Mouse (Mus musculus) liver, embryonic 15.5 days (tissue): Measurements from ENCODE around the gene Rsl1d1. TPM values are rescaled to one million over a fixed set of nuclear protein-coding genes. Genes with fewer than 3 reads are reported as not detected.
A peak's percentile ranks its signal among the peaks of the same experiment; 100 is the strongest.

Experiments
- ATAC-seq: fragments of 200-750 bp; cut with Nextera tagmentation; 2 replicates; pipeline ENCODE4 v1.8.0; 2017; ENCODE audit warnings: moderate number of reproducible peaks, mild to moderate bottlenecking, moderate library complexity; ENCODE audit not compliant: insufficient read depth
- H3K27ac ChIP-seq: fragments of 300-500 bp; sonication (generic); replicated peaks from 2 replicates; pipeline ENCODE4 v1.5.1; 2015; ENCODE audit warnings: mild to moderate bottlenecking, inconsistent platforms
- H3K27me3 ChIP-seq: fragments of 300-500 bp; sonication (generic); 2 replicates; pipeline ENCODE4 v1.6.1; 2015; ENCODE audit warnings: mild to moderate bottlenecking, inconsistent platforms
- H3K36me3 ChIP-seq: fragments of 300-500 bp; sonication (generic); replicated peaks from 2 replicates; pipeline ENCODE4 v1.6.1; 2015; ENCODE audit warnings: moderate library complexity, mild to moderate bottlenecking, inconsistent platforms
- H3K4me1 ChIP-seq: fragments of 300-500 bp; sonication (generic); replicated peaks from 2 replicates; pipeline ENCODE4 v1.6.1; 2015; ENCODE audit warnings: inconsistent platforms
- H3K4me2 ChIP-seq: fragments of 300-500 bp; sonication (generic); 2 replicates; pipeline ENCODE4 v1.6.1; 2015; ENCODE audit warnings: moderate library complexity, mild to moderate bottlenecking, inconsistent platforms
- H3K4me3 ChIP-seq: fragments of 300-500 bp; sonication (generic); replicated peaks from 2 replicates; pipeline ENCODE4 v1.5.1; 2015; ENCODE audit warnings: mild to moderate bottlenecking, inconsistent platforms
- H3K9ac ChIP-seq: fragments of 300-500 bp; sonication (generic); 2 replicates; pipeline ENCODE4 v1.6.1; 2015; ENCODE audit warnings: moderate library complexity, mild to moderate bottlenecking, inconsistent platforms
- H3K9me3 ChIP-seq: fragments of 300-500 bp; sonication (generic); replicated peaks from 2 replicates; pipeline ENCODE4 v1.6.1; 2016; ENCODE audit warnings: inconsistent platforms
- WGBS: fragments of 180-500 bp; shearing (Covaris S2); methylation state at CpG from one replicate; pipeline ENCODE4 v1.1.7; 2015; ENCODE audit warnings: mixed read lengths; ENCODE audit not compliant: insufficient replicate concordance; 5-methylcytosine and 5-hydroxymethylcytosine counted together
- polyA plus RNA-seq: library from polyadenylated mRNA; unstranded; fragments of >200 nt; fragmentation: Nextera tagmentation; extraction: Ambion mirVana; gene quantifications from 2 replicates; pipeline ENCODE4 v1.2.1, GENCODE M21; 2015

Rsl1d1 gene
- polyA plus RNA-seq, 1 experiment from 2014 or later, result 84.3 TPM

DNA sequence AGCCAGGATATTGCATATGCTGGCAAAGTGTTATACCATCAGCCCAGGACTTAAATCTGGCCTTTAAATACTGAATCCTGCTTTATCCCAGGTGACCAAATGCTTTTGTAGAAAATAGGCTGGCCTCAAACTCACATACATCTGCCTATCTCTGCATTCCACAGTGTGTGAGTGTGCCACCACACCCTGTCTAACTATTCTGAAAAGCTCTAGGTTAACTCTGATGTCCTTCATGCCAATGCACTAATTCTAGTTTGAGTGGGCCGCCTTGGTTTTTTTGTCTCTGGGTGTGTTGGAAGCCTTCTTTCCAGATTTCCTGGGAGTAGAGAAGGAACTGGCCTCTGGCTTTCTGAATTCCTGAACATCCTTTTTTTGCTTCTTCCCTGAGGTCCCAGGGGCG, 9.9 kb downstream of the Rsl1d1 start:
- peaks cover 1% of the 10 kb centered on the region for H3K4me1 ChIP-seq
- H3K27me3 ChIP-seq, result no peaks in the 10 kb centered on the region
- no peak for ATAC-seq
- H3K36me3 ChIP-seq, result peaks cover 61% of the 10 kb centered on the region
- no peak overlapping the region for H3K27ac ChIP-seq
- no peak overlapping the region for H3K9ac ChIP-seq
- 93% methylated on average over 2 of the region's 2 CpGs for WGBS
- no peaks in the 10 kb centered on the region for H3K9me3 ChIP-seq
- no peak overlapping the region for H3K4me2 ChIP-seq
- H3K4me3 ChIP-seq, result no peak overlapping the region

DNA sequence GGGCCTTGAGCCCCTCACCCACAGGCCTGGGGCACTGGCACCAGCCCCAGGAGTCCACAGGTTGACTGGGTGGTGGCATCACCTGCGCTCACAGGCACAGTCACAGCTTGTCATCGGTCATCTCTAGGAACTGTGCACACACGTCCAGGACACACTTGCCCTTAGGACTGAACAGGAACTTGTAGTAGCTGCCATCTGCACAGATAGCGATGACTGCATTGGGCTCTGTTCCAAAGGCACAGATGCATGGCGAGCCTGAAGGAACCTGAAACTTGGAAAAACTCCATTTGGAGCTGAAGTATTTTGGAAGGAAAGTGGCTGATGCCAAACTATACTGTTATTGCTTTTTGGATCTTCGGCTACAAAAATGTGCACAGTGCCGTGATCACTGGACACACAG, 13.0 kb downstream of the Rsl1d1 start:
- no peaks in the 10 kb centered on the region for H3K27me3 ChIP-seq
- no peak overlapping the region for H3K4me3 ChIP-seq
- no peak for ATAC-seq
- peaks cover 30% of the 10 kb centered on the region for H3K36me3 ChIP-seq
- no peak overlapping the region for H3K9ac ChIP-seq
- H3K4me2 ChIP-seq, result no peak overlapping the region
- WGBS, result 70% methylated on average over 7 of the region's 7 CpGs
- H3K9me3 ChIP-seq, result no peaks in the 10 kb centered on the region
- no peaks in the 10 kb centered on the region for H3K4me1 ChIP-seq
- no peak overlapping the region for H3K27ac ChIP-seq

DNA sequence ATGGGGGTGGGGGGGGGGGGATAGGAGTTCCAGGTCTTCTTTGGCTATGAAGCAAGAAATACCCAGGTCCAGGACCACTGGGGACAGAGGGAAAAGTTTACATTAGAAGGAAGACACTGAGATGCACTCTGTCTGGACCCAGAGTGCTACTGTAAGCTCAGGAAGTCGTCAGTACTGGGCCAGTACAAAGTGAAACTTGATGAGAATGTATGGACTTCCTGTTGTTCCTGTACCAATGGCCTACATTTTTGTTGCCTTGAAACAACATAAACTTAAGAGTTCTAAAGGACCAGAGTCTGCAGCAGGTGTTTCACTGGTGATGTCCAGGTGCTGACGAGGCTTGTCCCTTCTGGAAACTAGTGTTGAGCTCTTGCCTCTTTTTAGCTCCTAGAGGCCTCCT, 25.7 kb downstream of the Rsl1d1 start:
- no peak overlapping the region for H3K27ac ChIP-seq
- H3K4me2 ChIP-seq, result peak overlapping the region; percentile 80
- peak overlapping the region; percentile 79; the same call in 1 of the 2 replicates for H3K4me3 ChIP-seq
- WGBS, result 65% methylated on average over 2 of the region's 2 CpGs
- peaks cover 41% of the 10 kb centered on the region for H3K4me1 ChIP-seq
- peaks cover 5% of the 10 kb centered on the region; the same call in 1 of the 2 replicates for H3K36me3 ChIP-seq
- no peaks in the 10 kb centered on the region for H3K9me3 ChIP-seq
- no peak for ATAC-seq
- H3K9ac ChIP-seq, result 0 out of 2 replicates have a peak overlapping the region, but pooled peaks have one; percentile 84
- no peaks in the 10 kb centered on the region for H3K27me3 ChIP-seq

DNA sequence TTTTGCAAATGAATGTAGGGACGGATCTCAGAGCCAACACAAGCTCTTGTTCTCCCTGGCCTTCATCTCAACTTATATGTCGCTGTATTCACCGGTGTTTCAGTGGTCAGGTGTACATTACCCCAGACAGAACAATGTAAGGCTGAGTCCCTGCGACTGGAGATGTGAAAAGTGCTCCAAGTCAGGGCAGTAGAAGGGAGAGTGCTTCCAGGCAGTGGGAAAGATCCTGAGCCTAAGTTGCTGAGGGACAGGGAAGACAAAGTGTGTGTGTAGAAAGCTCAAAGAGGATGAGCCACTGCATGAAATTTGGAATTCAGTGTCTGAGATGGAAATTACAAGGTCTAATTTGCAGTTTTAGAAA, 26.3 kb downstream of the Rsl1d1 start:
- H3K4me1 ChIP-seq, result peaks cover 44% of the 10 kb centered on the region
- H3K4me2 ChIP-seq, result peak overlapping the region; percentile 80
- peak overlapping the region; percentile 84 for H3K9ac ChIP-seq
- peaks cover 5% of the 10 kb centered on the region; the same call in 1 of the 2 replicates for H3K36me3 ChIP-seq
- ATAC-seq, result no peak
- no peaks in the 10 kb centered on the region for H3K27me3 ChIP-seq
- H3K9me3 ChIP-seq, result no peaks in the 10 kb centered on the region
- peak overlapping the region; percentile 79 for H3K4me3 ChIP-seq
- peak overlapping the region; percentile 95 for H3K27ac ChIP-seq
- 5% methylated on average over 4 of the region's 4 CpGs for WGBS

DNA sequence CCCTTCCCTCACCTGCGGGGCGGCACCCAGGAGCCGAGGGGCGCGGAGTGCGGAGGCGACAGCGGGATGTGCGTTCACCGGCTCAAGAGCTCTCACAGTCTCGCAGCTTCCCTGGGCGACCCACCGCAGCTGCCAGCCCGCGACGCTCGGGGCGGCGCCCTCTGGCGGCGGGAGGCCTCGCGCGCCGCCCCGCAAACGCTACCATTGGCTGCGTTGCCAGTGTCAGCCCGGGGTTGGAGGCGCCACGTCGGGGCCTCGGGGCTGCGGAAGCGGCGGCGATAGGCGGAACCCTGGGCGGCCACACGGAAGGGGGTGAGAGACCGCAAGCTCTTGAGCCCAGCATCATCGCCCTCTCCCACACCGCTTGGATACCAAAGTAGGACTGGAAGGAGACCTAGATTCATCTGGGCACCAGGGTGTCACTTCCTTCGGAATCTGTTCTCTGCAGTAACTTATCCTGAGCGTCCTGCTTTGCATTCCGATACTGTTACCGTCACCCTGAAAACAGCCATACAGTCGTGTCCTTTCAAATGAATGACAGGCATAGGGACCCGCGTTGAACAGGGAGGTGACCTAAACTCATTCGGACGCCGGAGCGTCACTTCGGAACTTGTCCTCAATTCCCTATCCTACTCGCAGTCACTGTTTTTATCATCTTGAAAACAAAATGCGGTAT, 26.8 kb downstream of the Rsl1d1 start, which contains the start of gene Zc3h7a:
Zc3h7a (minus strand) TSS at position 186 of the 676 bp plus-strand sequence.
- Histone ChIP-seq H3K9ac (peak within 1 kb of the TSS; percentile 84), H3K4me1 (peaks cover 50% of the 10 kb centered on the region), H3K36me3 (peaks cover 5% of the 10 kb centered on the region; the same call in 1 of the 2 replicates), H3K27ac (peak within 1 kb of the TSS; percentile 95), H3K4me3 (peak within 1 kb of the TSS; percentile 79), H3K4me2 (peak within 1 kb of the TSS; percentile 80), H3K27me3 (no peaks in the 10 kb centered on the region), H3K9me3 (no peaks in the 10 kb centered on the region)
- ATAC-seq, result peak; percentile 90
- WGBS, result under 1% methylated on average over 57 of the region's 57 CpGs

DNA sequence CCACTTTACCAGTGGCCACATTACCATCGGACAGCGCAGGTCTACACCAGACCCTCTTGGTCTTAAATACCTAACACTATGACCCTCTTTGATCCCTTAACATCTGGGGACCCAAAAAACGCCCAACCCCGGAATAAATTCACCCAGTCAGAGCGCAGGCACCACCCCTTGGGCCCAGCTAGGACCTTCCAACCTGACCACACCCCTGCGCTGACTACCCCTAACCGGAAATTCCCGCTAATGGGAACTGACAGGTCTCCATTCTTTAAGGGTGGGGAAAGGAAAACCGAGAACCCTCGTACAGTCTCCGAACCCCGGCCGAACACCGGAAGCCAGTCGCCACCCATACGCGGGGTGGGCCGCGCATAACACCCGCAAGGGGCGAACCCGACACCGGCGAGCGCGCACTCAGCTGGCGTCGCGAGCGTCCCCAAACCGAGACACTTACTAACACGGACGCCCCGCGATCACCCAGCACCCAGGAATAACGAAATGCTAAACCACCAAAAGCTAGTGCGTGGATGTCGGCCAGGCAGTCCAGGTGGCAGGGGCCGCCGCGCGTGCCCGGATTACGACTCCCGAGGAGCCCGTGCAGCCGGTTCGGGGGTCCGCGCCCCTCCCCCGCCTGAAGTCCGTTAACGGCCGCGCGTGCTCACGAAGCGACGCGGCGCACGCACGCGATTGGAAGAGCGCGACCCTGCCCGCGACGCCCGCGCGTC, 27.5 kb downstream of the Rsl1d1 start:
- peak overlapping the region; percentile 84 for H3K9ac ChIP-seq
- no peaks in the 10 kb centered on the region for H3K9me3 ChIP-seq
- H3K4me2 ChIP-seq, result peak overlapping the region; percentile 80
- peak overlapping the region; percentile 79 for H3K4me3 ChIP-seq
- WGBS, result under 1% methylated on average over 72 of the region's 72 CpGs
- H3K4me1 ChIP-seq, result peaks cover 57% of the 10 kb centered on the region
- ATAC-seq, result peak; percentile 58
- no peaks in the 10 kb centered on the region for H3K27me3 ChIP-seq
- H3K27ac ChIP-seq, result peak overlapping the region; percentile 95
- H3K36me3 ChIP-seq, result peaks cover 5% of the 10 kb centered on the region; the same call in 1 of the 2 replicates

DNA sequence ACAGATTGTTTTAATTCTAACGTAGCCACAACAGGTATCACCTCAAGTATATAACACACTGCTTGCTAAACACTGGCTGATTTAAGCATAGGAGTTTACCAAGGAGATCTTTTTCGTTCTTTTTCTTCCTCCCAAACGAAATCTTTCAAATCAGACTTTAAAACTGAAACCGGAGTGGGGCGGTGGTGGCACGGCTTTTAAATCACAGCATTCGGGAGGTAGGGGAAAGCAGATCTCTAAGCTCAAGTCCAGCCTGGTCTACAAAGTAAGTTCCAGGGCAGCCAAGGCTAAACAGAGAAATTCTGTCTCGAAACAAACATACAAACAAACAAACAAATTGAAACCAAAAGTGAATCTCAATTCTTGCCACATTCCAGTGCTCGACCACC, 28.0 kb downstream of the Rsl1d1 start:
- Histone ChIP-seq H3K36me3 (peaks cover 5% of the 10 kb centered on the region; the same call in 1 of the 2 replicates), H3K9ac (peak overlapping the region; percentile 84), H3K4me3 (peak overlapping the region; percentile 79), H3K4me2 (peak overlapping the region; percentile 80), H3K9me3 (no peaks in the 10 kb centered on the region), H3K4me1 (peaks cover 58% of the 10 kb centered on the region), H3K27me3 (no peaks in the 10 kb centered on the region), H3K27ac (peak overlapping the region; percentile 95)
- 4% methylated on average over 9 of the region's 9 CpGs for WGBS
- no peak for ATAC-seq

DNA sequence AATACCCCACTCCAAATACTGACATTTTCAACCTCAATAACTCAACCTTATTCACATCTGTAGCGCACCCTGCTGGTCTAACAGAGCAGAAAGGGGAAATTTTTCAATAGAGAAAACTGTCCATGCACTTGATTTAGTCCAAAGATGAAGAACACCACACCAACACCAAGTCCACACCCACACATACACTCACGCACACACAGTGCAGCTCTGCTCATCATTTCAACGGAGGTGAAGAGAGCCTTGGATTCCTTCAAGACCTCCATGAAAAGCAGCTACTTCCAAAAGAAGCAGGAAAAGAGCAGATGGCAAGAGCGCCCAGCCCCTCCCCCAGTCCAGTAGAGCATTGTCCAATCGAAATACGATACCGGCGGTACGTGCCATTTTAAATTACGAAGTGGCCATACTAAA, 28.5 kb downstream of the Rsl1d1 start:
- Histone ChIP-seq H3K36me3 (peaks cover 5% of the 10 kb centered on the region; the same call in 1 of the 2 replicates), H3K9ac (peak overlapping the region; percentile 84; the same call in 1 of the 2 replicates), H3K4me3 (peak overlapping the region; percentile 79), H3K27me3 (no peaks in the 10 kb centered on the region), H3K9me3 (no peaks in the 10 kb centered on the region), H3K27ac (peak overlapping the region; percentile 95), H3K4me2 (peak overlapping the region; percentile 80), H3K4me1 (peaks cover 58% of the 10 kb centered on the region)
- no peak for ATAC-seq
- WGBS, result 4% methylated on average over 10 of the region's 10 CpGs

DNA sequence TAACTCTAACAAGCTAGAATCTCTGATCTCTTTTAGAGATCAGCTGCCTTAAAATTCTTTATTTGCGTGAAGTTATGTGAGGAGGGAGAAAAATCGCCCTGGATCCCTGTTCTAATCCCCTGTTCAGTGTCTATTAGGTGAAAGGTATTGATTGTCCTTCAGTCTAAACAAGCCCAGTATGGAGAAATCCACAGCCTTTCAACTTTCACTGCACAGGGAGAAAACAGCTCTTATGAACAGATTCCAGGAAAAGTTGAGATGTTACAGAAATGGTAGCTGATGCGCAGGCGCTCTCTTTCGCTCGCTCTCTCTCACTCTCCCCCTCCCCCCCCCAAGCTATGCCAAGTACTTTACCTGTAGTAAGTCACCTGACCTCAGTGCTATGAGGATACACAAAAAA, 31.5 kb downstream of the Rsl1d1 start:
- no peak overlapping the region for H3K4me2 ChIP-seq
- no peak overlapping the region for H3K4me3 ChIP-seq
- peaks cover 5% of the 10 kb centered on the region; the same call in 1 of the 2 replicates for H3K36me3 ChIP-seq
- no peaks in the 10 kb centered on the region for H3K9me3 ChIP-seq
- H3K4me1 ChIP-seq, result peaks cover 47% of the 10 kb centered on the region
- WGBS, result 77% methylated on average over 6 of the region's 6 CpGs
- no peaks in the 10 kb centered on the region for H3K27me3 ChIP-seq
- no peak for ATAC-seq
- H3K27ac ChIP-seq, result peak overlapping the region; percentile 19; the same call in 1 of the 2 replicates
- H3K9ac ChIP-seq, result no peak overlapping the region

DNA sequence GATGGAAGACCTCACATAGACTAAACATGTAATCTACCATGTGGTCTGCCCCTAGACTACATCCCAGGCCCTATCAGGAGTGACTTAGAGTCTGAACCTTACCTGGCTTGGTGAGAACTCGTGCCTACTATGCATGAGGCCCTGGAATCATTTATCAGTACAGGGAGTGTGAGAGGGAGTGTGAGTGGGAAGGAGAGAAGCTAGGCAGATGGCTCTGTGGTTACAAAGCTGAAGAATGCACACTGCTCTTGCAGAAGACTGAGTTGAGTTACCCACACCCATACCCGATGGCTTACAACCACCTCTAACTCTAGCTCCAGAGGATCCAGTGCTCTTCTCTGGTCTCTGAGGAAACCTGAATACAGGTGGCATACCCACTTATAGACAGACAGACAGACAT, 36.7 kb downstream of the Rsl1d1 start:
- Histone ChIP-seq H3K27ac (no peak overlapping the region), H3K4me1 (peaks cover 18% of the 10 kb centered on the region), H3K4me2 (no peak overlapping the region), H3K36me3 (peaks cover 29% of the 10 kb centered on the region), H3K9ac (no peak overlapping the region), H3K4me3 (no peak overlapping the region), H3K27me3 (no peaks in the 10 kb centered on the region), H3K9me3 (no peaks in the 10 kb centered on the region)
- ATAC-seq, result no peak
- 60% methylated on average over 2 of the region's 2 CpGs for WGBS

DNA sequence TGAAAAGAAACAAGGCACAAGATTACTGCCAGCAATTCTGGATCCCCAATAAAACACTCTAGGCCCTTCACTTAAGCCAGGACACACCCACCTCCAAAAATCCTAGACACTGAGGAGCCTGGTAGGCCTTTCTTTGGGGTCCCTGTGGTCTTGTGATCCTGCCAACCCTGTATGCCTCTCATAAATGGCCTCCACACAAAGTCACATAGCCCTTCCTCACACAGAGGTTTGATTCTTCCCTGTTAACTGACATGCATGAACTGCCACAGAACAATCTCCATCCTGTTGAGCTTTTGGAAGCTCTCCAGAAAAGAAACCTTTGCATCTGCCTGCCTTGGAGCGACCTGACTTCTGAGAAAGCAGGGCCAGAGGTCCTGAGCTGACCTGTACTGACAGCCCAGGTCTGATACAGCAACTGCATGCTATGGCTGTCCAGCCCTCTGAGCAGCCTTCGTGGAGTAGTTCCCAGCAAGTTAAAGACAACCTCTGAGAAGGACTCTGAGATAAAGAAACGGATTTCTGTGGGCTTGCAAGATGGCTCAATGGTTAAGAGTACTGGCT, 38.4 kb downstream of the Rsl1d1 start:
- Histone ChIP-seq H3K4me3 (no peak overlapping the region), H3K9ac (no peak overlapping the region), H3K27ac (no peak overlapping the region), H3K4me2 (no peak overlapping the region), H3K27me3 (no peaks in the 10 kb centered on the region), H3K36me3 (peaks cover 35% of the 10 kb centered on the region), H3K9me3 (no peaks in the 10 kb centered on the region), H3K4me1 (peaks cover 10% of the 10 kb centered on the region)
- ATAC-seq, result no peak
- 50% methylated on average over 3 of the region's 3 CpGs for WGBS
